Comparison of ENCODE assay signal across 19 mouse cellular contexts in the genomic region with DNA sequence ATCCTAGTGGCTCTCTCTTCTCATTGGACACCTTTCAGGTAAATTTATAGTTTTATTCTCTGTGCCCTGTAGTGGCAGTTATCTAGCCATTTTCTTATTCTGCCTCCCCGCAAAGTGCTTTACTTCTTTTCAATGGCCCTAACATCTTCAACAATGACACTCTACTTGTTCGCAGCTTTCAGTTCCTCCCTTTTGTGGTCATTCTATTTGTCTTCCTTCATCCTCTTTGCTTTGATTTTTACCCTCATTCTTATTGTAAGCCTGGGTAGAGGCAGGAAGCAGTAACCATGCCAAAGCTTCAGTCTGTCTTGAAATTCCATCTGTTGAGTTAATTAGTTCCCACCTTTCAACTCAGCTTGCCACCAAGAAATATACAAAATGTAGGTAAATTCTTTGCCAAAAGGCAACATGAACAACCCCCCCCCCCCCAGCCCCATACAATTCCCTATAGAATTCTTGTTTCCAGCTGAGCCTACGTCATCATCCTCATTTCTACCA.
DNase-seq lines count a peak whose midpoint lies in the region; TF ChIP-seq lines count a peak whose summit lies in the region.
"Had no signal": no experiment of that assay in that cellular context is flagged by ENCODE, and none has a peak within 500 bp of the region (broad histone marks: within the 10 kb centered on the region; RNA-seq: fewer than 3 reads in every experiment).

No protein-coding gene starts in this region.

- TF ChIP-seq CTCF in CH12.LX (conservative IDR thresholded peaks at IDR 0.05 in 1 of 2, IDR thresholded peaks at IDR 0.05 in 1 of 2; ENCODE audit: low read depth in 2 of 2, low read length in 2 of 2): no peak

- no peak overlapping the region for H3K4me3 ChIP-seq in CH12.LX (replicated peaks in 1 of 3; ENCODE audit: low read depth in 2 of 3, low read length in 2 of 3, poor library complexity in 1 of 3)
- H3K4me3 ChIP-seq: embryonic facial prominence, embryonic 10.5 days; embryonic facial prominence, embryonic 12.5 days; forebrain, embryonic 13.5 days; forebrain, embryonic 15.5 days had no signal

- H3K79me2 ChIP-seq in CH12.LX (replicated peaks; ENCODE audit: control insufficient read depth, extremely low read depth, insufficient read depth, poor library complexity, severe bottlenecking): no peaks in the 10 kb centered on the region

- no peaks in the 10 kb centered on the region for H3K27me3 ChIP-seq in CH12.LX (replicated peaks)
- H3K27me3 ChIP-seq: embryonic facial prominence, embryonic 12.5 days; forebrain, embryonic 13.5 days; forebrain, embryonic 15.5 days; Patski had no signal

- H3K9ac ChIP-seq in CH12.LX (ENCODE audit: insufficient read depth, low read depth): no peak overlapping the region
- H3K9ac ChIP-seq: embryonic facial prominence, embryonic 12.5 days; forebrain, embryonic 13.5 days; forebrain, embryonic 15.5 days; forebrain, postnatal 0 days had no signal

- no peak overlapping the region for H3K27ac ChIP-seq in CH12.LX (ENCODE audit: insufficient read depth, low read depth)
- H3K27ac ChIP-seq: embryonic facial prominence, embryonic 10.5 days; embryonic facial prominence, embryonic 12.5 days; forebrain, embryonic 13.5 days; forebrain, embryonic 15.5 days had no signal

- H3K36me3 ChIP-seq in CH12.LX (replicated peaks in 1 of 2; ENCODE audit: control insufficient read depth in 1 of 2, insufficient read depth in 1 of 2, low read length in 1 of 2): no peaks in the 10 kb centered on the region
- H3K36me3 ChIP-seq: embryonic facial prominence, embryonic 10.5 days; embryonic facial prominence, embryonic 12.5 days; forebrain, embryonic 15.5 days; G1E had no signal

- H3K4me1 ChIP-seq in CH12.LX (ENCODE audit: control insufficient read depth in 1 of 2, insufficient read depth in 2 of 2): peaks cover 7 to 38% of the 10 kb centered on the region in 2 experiments
- H3K4me1 ChIP-seq: embryonic facial prominence, embryonic 10.5 days; forebrain, embryonic 13.5 days; forebrain, embryonic 15.5 days had no signal

- dilution Hi-C loops in CH12.LX (cut with MboI; ENCODE audit: extremely low pct_ligation_motif_present, extremely low pct_unique_long_range_greater_than_20kb, low sequenced_read_pairs): no loop called here

- TF ChIP-seq RAD21 in CH12.LX (IDR thresholded peaks at IDR 0.05; ENCODE audit: low read depth, low read length): no peak

- no peak for TF ChIP-seq POLR2A in CH12.LX (IDR thresholded peaks at IDR 0.05; ENCODE audit: low read depth, low read length)

- peaks cover 10% of the 10 kb centered on the region for H3K9me3 ChIP-seq in CH12.LX (replicated peaks; ENCODE audit: low read length)
- H3K9me3 ChIP-seq: embryonic facial prominence, embryonic 12.5 days; forebrain, embryonic 13.5 days; forebrain, embryonic 15.5 days; G1E had no signal

- H3K4me2 ChIP-seq in CH12.LX (ENCODE audit: insufficient read depth, low read depth, poor library complexity, severe bottlenecking): no peak overlapping the region; the same call in 1 of the 2 replicates
- H3K4me2 ChIP-seq: embryonic facial prominence, embryonic 12.5 days; forebrain, embryonic 13.5 days; forebrain, embryonic 15.5 days had no signal

- peak; percentile 79 for TF ChIP-seq EP300 in CH12.LX (IDR thresholded peaks at IDR 0.05; ENCODE audit: low read length)

- in situ Hi-C loops in CH12.LX (cut with MboI; ENCODE audit: low pct_ligation_motif_present, low pct_unique_long_range_greater_than_20kb, low sequenced_read_pairs): loop anchor here (25.0 kb wide), 1 partner anchor 497 kb away; no protein-coding TSS in a partner anchor

- peak; percentile 4 to 9 for DNase-seq in cerebellum, adult 18-20 months
- no peak for DNase-seq in cerebellum, adult 11 months
- peak; percentile 24 for DNase-seq in cerebellum, adult 9-11 months
- no peak for DNase-seq in cerebellum, adult 11-12 months
- peak; percentile 30 for DNase-seq in CH12.LX (ENCODE audit: extremely low read depth)
- DNase-seq in brain, adult 2 months (ENCODE audit: low read depth, low spot score): peak; percentile 70
- no peak for DNase-seq in embryo, embryonic 10 days (ENCODE audit: low spot score)
- DNase-seq: adrenal gland, adult 8-10 months; adrenal gland, postnatal 14 days; adrenal gland, postnatal 36 days; cerebellum, adult 8-10 months; cerebellum, postnatal 36 days; forebrain, postnatal 0 days had no signal

TF ChIP-seq in CH12.LX, 34 proteins besides CTCF, POLR2A, EP300 and RAD21:
- TF ChIP-seq IRF4 (IDR thresholded peaks at IDR 0.05; ENCODE audit: low read depth, low read length) (peak; percentile 87), KAT2A (IDR thresholded peaks at IDR 0.05; ENCODE audit: insufficient replicate concordance, low read length) (no peak), BHLHE40 (IDR thresholded peaks at IDR 0.05; ENCODE audit: low read depth, low read length) (no peak), MEF2A (IDR thresholded peaks at IDR 0.05; ENCODE audit: borderline replicate concordance, low read depth, low read length) (0 out of 2 replicates have a peak, but pooled peaks have one; percentile 11), ETS1 (conservative IDR thresholded peaks at IDR 0.05; ENCODE audit: low read depth, low read length) (0 out of 2 replicates have a peak, but pooled peaks have one; percentile 8), MAFK (IDR thresholded peaks at IDR 0.05; ENCODE audit: insufficient replicate concordance, low read length) (0 out of 2 replicates have a peak, but pooled peaks have one; percentile 5)

Comparison
In these comparisons a context has a peak if more than half of its experiments do, and no peak if none do; other contexts are left out.
1. DNase-seq: peak in cerebellum, adult 18-20 months (2 of 2), cerebellum, adult 9-11 months (single experiment), CH12.LX (single experiment) and brain, adult 2 months (single experiment); none in cerebellum, adult 11 months (single experiment), cerebellum, adult 11-12 months (single experiment) and embryo, embryonic 10 days (single experiment).